Mouse (Mus musculus) CD8-positive naive resting alpha-beta T cell, adult 2 months (primary cell): ENCODE measurements around the gene Abtb2.
A peak's percentile ranks its signal among the peaks of the same experiment; 100 is the strongest.

Experiments used
- DNase-seq, 2 experiments: peaks; one replicate each; pipeline ENCODE4 v3.0.0; 2022; ENCODE audit warnings: low read depth in 2 of 2, low spot score in 2 of 2

Gene Abtb2

GRCm38 (mm10) chr2:103659167-103659566 lies 93.1 kb downstream of the Abtb2 start:
- no peak for DNase-seq

GRCm38 (mm10) chr2:103659648-103660556 lies 93.8 kb downstream of the Abtb2 start:
- DNase-seq, result no peak

DNA sequence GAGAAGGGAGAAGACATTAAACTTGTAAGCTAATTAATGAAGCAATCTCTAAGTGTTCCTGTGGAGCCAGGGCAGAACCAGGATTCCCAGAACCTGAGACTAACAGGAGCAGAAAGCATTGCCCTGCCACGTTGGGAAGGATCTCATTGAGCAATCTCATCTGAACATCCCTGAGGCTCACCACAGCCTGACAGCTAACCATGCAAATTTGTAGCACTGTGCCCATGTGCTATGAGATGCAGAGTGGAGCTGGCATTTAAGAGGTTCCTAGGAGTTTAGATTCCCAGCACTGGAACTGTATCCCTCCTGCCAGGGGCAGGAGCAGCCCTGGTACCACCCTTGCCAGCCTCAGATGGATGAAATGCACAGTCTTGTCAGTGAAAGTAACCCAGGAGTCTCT lies 95.6 kb downstream of the Abtb2 start:
- DNase-seq, result no peak

DNA sequence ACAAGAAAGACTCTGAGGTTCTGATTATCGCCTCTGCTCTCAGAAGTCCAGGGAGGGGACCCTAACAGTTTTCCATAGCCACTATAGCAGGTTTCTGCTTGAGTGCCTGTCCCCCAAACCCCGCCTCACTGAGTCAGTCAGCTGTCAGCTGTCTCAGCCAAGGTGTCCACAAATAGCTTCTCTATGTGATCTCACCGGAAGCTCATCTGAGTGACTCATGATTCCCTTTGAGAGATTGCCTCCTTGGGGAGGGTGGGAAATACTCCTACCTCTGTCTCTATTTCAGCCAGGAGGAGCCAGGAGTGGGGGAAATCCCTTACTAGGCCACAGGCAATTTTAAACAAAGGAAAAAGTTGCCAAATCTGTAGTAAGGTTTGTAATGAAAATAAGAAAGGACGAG lies 96.0 kb downstream of the Abtb2 start:
- peak; percentile 42 to 44 for DNase-seq

DNA sequence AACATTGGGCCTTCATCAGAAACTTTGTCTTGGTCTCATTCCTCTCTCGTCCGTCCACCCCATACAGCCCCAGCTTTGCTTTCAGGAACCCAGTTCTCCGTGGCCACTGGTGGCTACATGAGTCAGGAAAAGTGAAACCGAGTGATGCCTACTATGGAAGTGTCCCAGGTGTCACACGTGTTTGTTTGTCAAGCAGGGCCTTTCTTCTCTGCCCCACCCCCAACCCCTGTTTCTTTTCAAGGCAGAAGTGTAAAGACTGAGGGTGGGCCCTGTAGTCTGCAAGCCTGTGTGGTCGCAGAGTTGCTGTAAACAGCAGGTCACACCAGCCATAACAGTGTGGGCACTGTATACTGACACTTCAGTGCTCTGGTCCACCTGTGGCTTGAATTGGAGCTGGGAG lies 98.2 kb downstream of the Abtb2 start:
- no peak for DNase-seq

- peak; percentile 54 to 63 for DNase-seq
Measured at GRCm38 (mm10) chr2:103667962-103668815, 102.1 kb downstream of the Abtb2 start.

GRCm38 (mm10) chr2:103668939-103669338 lies 102.8 kb downstream of the Abtb2 start:
- no peak for DNase-seq

DNA sequence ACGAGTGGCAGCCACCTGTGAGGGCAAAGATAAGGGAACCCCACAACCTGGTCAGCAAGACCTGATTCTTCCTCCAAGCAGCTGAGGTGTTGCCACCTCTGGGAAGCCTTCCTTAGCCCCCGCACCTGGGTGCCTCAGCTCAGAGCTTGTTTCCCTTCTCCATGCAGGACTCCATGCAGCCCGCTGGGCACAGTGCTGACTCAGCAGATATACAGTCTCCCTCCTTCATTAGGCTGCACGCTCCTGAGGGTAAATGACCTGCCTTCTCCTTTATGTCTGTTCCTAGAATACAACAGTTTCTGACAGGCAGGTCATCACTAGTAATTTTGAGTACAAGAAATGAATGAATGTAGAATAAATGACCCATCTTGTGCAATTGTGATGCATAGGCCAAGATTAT lies 103.5 kb downstream of the Abtb2 start:
- no peak for DNase-seq

GRCm38 (mm10) chr2:103670276-103670680 lies 104.2 kb downstream of the Abtb2 start:
- DNase-seq, result no peak

GRCm38 (mm10) chr2:103672573-103673119 lies 106.5 kb downstream of the Abtb2 start:
- DNase-seq, result no peak

GRCm38 (mm10) chr2:103673609-103674008 lies 107.5 kb downstream of the Abtb2 start:
- DNase-seq, result no peak

- DNase-seq, result no peak
Measured at GRCm38 (mm10) chr2:103675391-103675790, 109.3 kb downstream of the Abtb2 start.

DNA sequence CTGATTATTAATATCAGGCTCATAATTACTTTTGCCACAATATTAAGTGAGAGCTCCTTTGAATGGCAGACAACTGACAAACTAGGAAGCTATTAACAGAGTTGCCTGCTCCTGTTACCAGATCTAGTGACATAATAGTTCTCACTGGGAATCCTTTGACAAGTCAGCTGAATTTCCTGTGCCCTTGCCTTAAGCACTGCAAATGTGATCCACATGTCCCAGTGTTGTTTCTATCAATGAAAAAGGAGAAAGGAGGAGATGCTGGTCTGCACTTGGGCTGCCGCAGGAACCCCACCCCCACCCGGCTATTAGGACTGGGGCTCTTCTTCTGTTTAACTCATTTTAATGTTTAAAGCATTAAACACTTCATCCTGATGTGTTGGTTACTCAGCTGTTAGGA lies 110.7 kb downstream of the Abtb2 start:
- DNase-seq, result no peak

DNA sequence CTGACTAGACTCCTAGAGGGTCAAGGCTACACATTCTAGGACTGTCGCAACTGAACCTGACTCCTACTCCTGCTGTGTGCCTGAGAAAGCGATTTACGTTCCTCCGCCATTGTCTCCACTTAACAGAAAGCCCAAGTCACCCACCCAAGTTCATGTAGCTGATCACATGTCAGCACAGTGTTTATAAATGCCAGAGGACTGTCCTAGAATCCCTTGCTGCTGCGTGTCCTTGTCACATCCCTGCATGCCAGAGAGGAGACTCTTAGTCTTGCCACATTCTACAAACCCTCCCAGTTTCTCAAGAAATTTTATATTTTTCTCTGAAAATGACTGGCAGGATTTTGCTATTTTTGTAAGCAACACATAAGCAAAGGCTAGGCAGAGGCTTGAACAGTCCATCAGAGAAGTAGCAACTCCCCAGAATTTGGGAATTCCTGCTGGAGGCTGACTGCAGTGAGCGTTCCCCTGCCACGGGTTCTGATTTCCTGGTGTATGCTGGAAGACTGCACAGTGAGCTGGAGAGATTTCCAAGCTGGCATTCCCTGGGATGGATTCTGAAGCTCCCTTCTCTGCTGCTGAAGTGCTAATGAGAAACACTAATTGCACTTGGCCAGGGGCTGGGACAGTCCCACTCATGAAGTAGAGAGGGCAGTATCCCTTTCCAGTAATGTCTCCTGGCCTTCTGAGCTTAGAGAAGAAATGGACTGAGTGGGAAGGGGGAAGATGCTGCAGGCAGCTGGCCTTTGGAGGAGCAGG lies 111.7 kb downstream of the Abtb2 start:
- DNase-seq, result no peak

- no peak for DNase-seq
Measured at GRCm38 (mm10) chr2:103678433-103678832, 112.3 kb downstream of the Abtb2 start.

DNA sequence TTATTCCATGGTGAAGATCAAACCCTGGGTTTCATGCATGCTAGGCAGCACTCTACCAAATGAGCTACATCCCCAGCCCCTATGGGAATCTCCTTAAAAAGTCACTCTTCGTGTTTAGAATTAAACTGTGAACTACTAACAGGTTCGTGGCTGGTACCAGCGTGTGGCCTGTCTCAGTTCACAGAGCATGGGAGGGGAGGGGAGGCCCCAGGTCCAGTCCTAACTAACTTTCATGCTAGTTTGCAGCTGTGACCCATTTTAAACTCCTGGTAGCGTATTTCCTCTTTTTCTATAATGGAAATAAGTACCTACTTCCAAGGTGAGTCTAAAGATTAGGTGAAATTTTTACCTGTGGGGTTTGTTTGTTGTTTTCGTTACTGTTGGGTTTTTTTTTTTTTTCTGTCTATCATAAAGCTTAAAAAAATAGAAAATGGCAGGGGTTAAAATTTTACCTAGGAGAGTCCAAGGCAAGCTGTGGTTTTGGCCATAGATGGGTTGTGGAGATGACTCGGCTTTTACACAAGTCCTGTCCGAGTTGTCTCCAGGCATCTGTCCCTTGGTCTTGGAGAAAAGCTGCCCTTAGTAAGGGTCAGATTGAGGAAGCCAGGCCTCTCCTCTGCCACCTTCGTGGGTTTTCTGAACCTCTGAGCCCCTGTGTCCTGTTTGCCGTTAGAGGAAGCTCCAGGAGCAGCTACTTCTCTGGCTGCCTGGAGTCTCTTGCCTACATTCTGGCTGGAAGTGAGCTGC lies 114.4 kb downstream of the Abtb2 start:
- no peak for DNase-seq

DNA sequence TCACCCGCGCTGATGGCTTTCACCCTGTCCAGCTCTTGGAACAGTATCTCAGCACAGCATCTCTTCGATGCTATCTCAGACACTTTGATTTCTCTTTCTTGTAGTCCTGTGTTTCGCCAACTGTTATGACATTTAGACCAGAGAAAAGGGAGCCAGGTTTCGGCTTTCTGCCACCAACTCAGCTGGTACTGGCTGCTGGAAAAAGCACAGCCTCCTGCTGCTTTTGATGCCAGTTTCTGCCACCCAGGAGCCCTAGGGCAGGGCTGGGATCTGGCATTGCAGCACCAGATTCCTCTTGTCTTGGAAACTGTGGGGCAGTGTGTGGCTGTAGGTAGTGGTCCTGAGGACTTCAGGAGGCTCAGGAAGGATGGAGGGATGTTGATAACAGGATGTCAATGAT lies 115.0 kb downstream of the Abtb2 start:
- DNase-seq, result no peak

- peak; percentile 82 to 86 for DNase-seq
Measured at GRCm38 (mm10) chr2:103682261-103682722, 116.2 kb downstream of the Abtb2 start.

DNA sequence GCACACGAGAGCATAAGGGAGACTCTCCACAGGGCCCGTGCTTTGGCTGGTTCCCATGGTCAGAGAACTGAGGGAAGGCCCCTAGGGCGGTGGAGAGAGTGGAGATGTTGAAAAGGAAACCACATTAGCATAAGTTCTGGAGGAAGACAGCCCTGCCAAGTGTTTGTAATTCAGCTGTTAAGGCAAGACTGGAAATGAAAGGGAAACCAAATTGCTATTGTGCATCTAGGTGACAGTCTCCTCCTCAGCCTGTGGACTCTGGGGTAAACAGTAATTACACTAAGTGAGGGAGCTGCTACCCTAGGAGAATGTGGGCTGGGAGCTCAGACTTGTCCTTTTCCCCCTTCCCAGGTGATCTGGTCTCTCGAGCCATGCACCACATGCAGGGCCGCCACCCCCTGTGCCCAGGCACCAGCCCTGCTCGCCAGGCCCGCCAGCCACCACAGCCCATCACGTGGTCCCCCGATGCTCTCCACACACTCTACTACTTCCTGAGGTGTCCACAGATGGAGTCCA lies 116.9 kb downstream of the Abtb2 start:
- DNase-seq, result peak; percentile 40 to 41

GRCm38 (mm10) chr2:103684431-103684830 lies 118.3 kb downstream of the Abtb2 start:
- DNase-seq, result no peak
